8 mouse cellular contexts compared by ENCODE assay signal in genomic region chr12:105032147-105032831, GRCm38 (mm10). TPM values are rescaled to one million over a fixed set of nuclear protein-coding genes. Genes with fewer than 3 reads are reported as not detected.
DNase-seq lines count a peak whose midpoint lies in the region; ATAC-seq lines count a peak whose summit lies in the region.

Gene Glrx5 (plus strand): TSS chr12:105032688.

- H3K36me3 ChIP-seq in forebrain, embryonic 14.5 days (ENCODE audit: control insufficient read depth, insufficient read depth, low read length) = peaks cover 23% of the 10 kb centered on the region
- H3K36me3 ChIP-seq in neural tube, embryonic 15.5 days = peaks cover 13% of the 10 kb centered on the region

- intact Hi-C loops in heart, postnatal 14 days (cut with DNase I) = loop anchor here (10.0 kb wide), 1 partner anchor 773 kb away; no protein-coding TSS in a partner anchor

- H3K27me3 ChIP-seq in forebrain, embryonic 14.5 days (replicated peaks; ENCODE audit: control insufficient read depth, insufficient read depth, low read length) = no peaks in the 10 kb centered on the region
- no peaks in the 10 kb centered on the region for H3K27me3 ChIP-seq in neural tube, embryonic 15.5 days (replicated peaks)

- H3K4me3 ChIP-seq in forebrain, embryonic 14.5 days (ENCODE audit: low read depth, low read length) = peak within 1 kb of the TSS; percentile 87
- H3K4me3 ChIP-seq in neural tube, embryonic 15.5 days (replicated peaks) = peak within 1 kb of the TSS; percentile 92

- H3K4me2 ChIP-seq in forebrain, embryonic 14.5 days (ENCODE audit: low read length) = peak within 1 kb of the TSS; percentile 96
- H3K4me2 ChIP-seq in neural tube, embryonic 15.5 days = peak within 1 kb of the TSS; percentile 97

- under 1% methylated on average over 72 of the region's 72 CpGs for WGBS in forebrain, embryonic 14.5 days
- under 1% methylated on average over 72 of the region's 72 CpGs for WGBS in neural tube, embryonic 15.5 days

- no peaks in the 10 kb centered on the region for H3K9me3 ChIP-seq in forebrain, embryonic 14.5 days (replicated peaks; ENCODE audit: control insufficient read depth, low read length)
- no peaks in the 10 kb centered on the region for H3K9me3 ChIP-seq in neural tube, embryonic 15.5 days (replicated peaks)

- H3K9ac ChIP-seq in forebrain, embryonic 14.5 days (ENCODE audit: low read length) = peak within 1 kb of the TSS; percentile 85
- peak within 1 kb of the TSS; percentile 87 for H3K9ac ChIP-seq in neural tube, embryonic 15.5 days (replicated peaks)

- ATAC-seq in forebrain, embryonic 14.5 days = peak; percentile 99
- ATAC-seq in neural tube, embryonic 15.5 days (ENCODE audit: low FRiP score) = peak; percentile 98

- peak within 1 kb of the TSS; percentile 74; the same call in 1 of the 2 replicates for H3K27ac ChIP-seq in forebrain, embryonic 14.5 days (ENCODE audit: low read depth, low read length)
- peak within 1 kb of the TSS; percentile 85 for H3K27ac ChIP-seq in neural tube, embryonic 15.5 days (replicated peaks)

- peaks cover 24% of the 10 kb centered on the region for H3K4me1 ChIP-seq in forebrain, embryonic 14.5 days (ENCODE audit: control insufficient read depth, insufficient read depth, low read length)
- peaks cover 50% of the 10 kb centered on the region for H3K4me1 ChIP-seq in neural tube, embryonic 15.5 days

- peak; percentile 100 for DNase-seq in ES-CJ7 (ENCODE audit: low read depth, low spot score)
- DNase-seq in cerebellum, adult 11 months = peak; percentile 99
- peak; percentile 100 for DNase-seq in forebrain, embryonic 14.5 days (ENCODE audit: low spot score)
- peak; percentile 97 to 98 for DNase-seq in heart, postnatal 14 days
- DNase-seq in layer of hippocampus, adult 11-12 months (ENCODE audit: low spot score) = peak; percentile 100
- peak; percentile 100 for DNase-seq in lung, adult 18-20 months
- peak; percentile 100 for DNase-seq in testis, postnatal 14 days (ENCODE audit: low spot score)

RNA-seq across cellular contexts. Expression of gene Glrx5, which starts in this region (rescaled TPM):
- 154 and 173 TPM in 2 replicates for polyA plus RNA-seq in forebrain, embryonic 14.5 days (2014; fragmentation: Nextera tagmentation; extraction: Ambion mirVana)
- total RNA-seq in heart, postnatal 14 days (2021) = 10 to 100 TPM; 90.2 to 91.5 TPM
- polyA plus RNA-seq in neural tube, embryonic 15.5 days (2015; fragmentation: Nextera tagmentation; extraction: Ambion mirVana) = 174 and 186 TPM in 2 replicates

Comparison
In these comparisons a context has a peak if more than half of its experiments do, and no peak if none do; other contexts are left out.
1. Peak in every context shown above with its lines: DNase-seq, ATAC-seq, H3K4me3 ChIP-seq and H3K27ac ChIP-seq.